ENCODE assay signal across 9 mouse cellular contexts in genomic region chr2:52578846-52579245, GRCm38 (mm10).
DNase-seq lines count a peak whose midpoint lies in the region; ATAC-seq and TF ChIP-seq lines count a peak whose summit lies in the region.
"Had no signal": no experiment of that assay in that cellular context is flagged by ENCODE, and none has a peak within 500 bp of the region (broad histone marks: within the 10 kb centered on the region; RNA-seq: fewer than 3 reads in every experiment).

No protein-coding gene starts in this region.

- H3K4me3 ChIP-seq in kidney, embryonic 16.5 days (ENCODE audit: low read length) = no peak overlapping the region
- no peak overlapping the region for H3K4me3 ChIP-seq in heart, embryonic 14.5 days (ENCODE audit: control insufficient read depth in 1 of 2, insufficient read depth in 1 of 2, low read depth in 1 of 2, low read length in 2 of 2)
- no peak overlapping the region for H3K4me3 ChIP-seq in liver, postnatal 0 days (ENCODE audit: low read depth, low read length)
- H3K4me3 ChIP-seq: midbrain, embryonic 12.5 days had no signal

- H3K9me3 ChIP-seq in kidney, embryonic 16.5 days (ENCODE audit: low read length) = peaks cover 4% of the 10 kb centered on the region; the same call in 1 of the 2 replicates
- no peaks in the 10 kb centered on the region for H3K9me3 ChIP-seq in heart, embryonic 14.5 days (ENCODE audit: control insufficient read depth, low read length)
- H3K9me3 ChIP-seq in liver, postnatal 0 days (ENCODE audit: low read length) = no peaks in the 10 kb centered on the region
- H3K9me3 ChIP-seq: midbrain, embryonic 12.5 days had no signal

- peaks cover 5% of the 10 kb centered on the region; the same call in 1 of the 2 replicates for H3K4me1 ChIP-seq in kidney, embryonic 16.5 days (ENCODE audit: insufficient read depth, low read length)
- H3K4me1 ChIP-seq in heart, embryonic 14.5 days (ENCODE audit: control insufficient read depth in 2 of 2, insufficient read depth in 2 of 2, low read length in 2 of 2) = peaks cover 9 to 19% of the 10 kb centered on the region in 2 experiments
- peaks cover 12% of the 10 kb centered on the region for H3K4me1 ChIP-seq in liver, postnatal 0 days (ENCODE audit: insufficient read depth)
- H3K4me1 ChIP-seq: midbrain, embryonic 12.5 days had no signal

- H3K4me2 ChIP-seq in kidney, embryonic 16.5 days (replicated peaks; ENCODE audit: low read depth, low read length) = no peak overlapping the region
- H3K4me2 ChIP-seq in heart, embryonic 14.5 days (ENCODE audit: low read length) = no peak overlapping the region
- H3K4me2 ChIP-seq in liver, postnatal 0 days (ENCODE audit: low read depth, low read length) = no peak overlapping the region
- H3K4me2 ChIP-seq: midbrain, embryonic 12.5 days had no signal

- TF ChIP-seq EP300 in liver, postnatal 0 days (IDR thresholded peaks at IDR 0.05; ENCODE audit: low read depth) = no peak

- no peaks in the 10 kb centered on the region for H3K36me3 ChIP-seq in kidney, embryonic 16.5 days (ENCODE audit: insufficient read depth, low read length)
- no peaks in the 10 kb centered on the region for H3K36me3 ChIP-seq in heart, embryonic 14.5 days (ENCODE audit: control insufficient read depth, insufficient read depth, low read length)
- no peaks in the 10 kb centered on the region for H3K36me3 ChIP-seq in liver, postnatal 0 days (replicated peaks; ENCODE audit: insufficient read depth, low read length)
- H3K36me3 ChIP-seq: midbrain, embryonic 12.5 days had no signal

- no peak overlapping the region for H3K27ac ChIP-seq in kidney, embryonic 16.5 days (ENCODE audit: low read length)
- H3K27ac ChIP-seq in heart, embryonic 14.5 days (replicated peaks in 1 of 2; ENCODE audit: control insufficient read depth in 1 of 2, insufficient read depth in 1 of 2, low read depth in 2 of 2, low read length in 2 of 2) = peak overlapping the region; percentile 33 to 63; a peak in 1 of 4 replicates
- no peak overlapping the region for H3K27ac ChIP-seq in liver, postnatal 0 days (ENCODE audit: low read depth)
- H3K27ac ChIP-seq: midbrain, embryonic 12.5 days had no signal

- H3K27me3 ChIP-seq in kidney, embryonic 16.5 days (ENCODE audit: insufficient read depth, low read length) = no peaks in the 10 kb centered on the region
- H3K27me3 ChIP-seq in heart, embryonic 14.5 days (ENCODE audit: control insufficient read depth, insufficient read depth, low read length) = no peaks in the 10 kb centered on the region
- no peaks in the 10 kb centered on the region for H3K27me3 ChIP-seq in liver, postnatal 0 days (ENCODE audit: insufficient read depth, low read length)
- H3K27me3 ChIP-seq: midbrain, embryonic 12.5 days had no signal

- DNase-seq in kidney, adult 18-20 months = peak; percentile 47
- DNase-seq in brain, adult 2 months (ENCODE audit: low read depth, low spot score) = peak; percentile 41
- DNase-seq in ovary, adult 18-20 months (ENCODE audit: low spot score) = peak; percentile 57
- no peak for DNase-seq in neural tube, embryonic 10.5 days (ENCODE audit: extremely low spot score, low spot score)
- no peak for DNase-seq in liver, postnatal 0 days
- DNase-seq: right cerebral cortex, postnatal 14 days had no signal

- 50% methylated on average over 3 of the region's 3 CpGs for WGBS in kidney, embryonic 16.5 days
- 29% methylated on average over 3 of the region's 3 CpGs for WGBS in heart, embryonic 14.5 days
- WGBS in liver, postnatal 0 days (ENCODE audit: insufficient replicate concordance) = 48% methylated on average over 3 of the region's 3 CpGs

- H3K9ac ChIP-seq in kidney, embryonic 16.5 days (replicated peaks; ENCODE audit: low read length) = no peak overlapping the region
- no peak overlapping the region for H3K9ac ChIP-seq in heart, embryonic 14.5 days (ENCODE audit: low read length)
- no peak overlapping the region for H3K9ac ChIP-seq in liver, postnatal 0 days (replicated peaks)
- H3K9ac ChIP-seq: midbrain, embryonic 12.5 days had no signal

- no peak for ATAC-seq in kidney, embryonic 16.5 days (ENCODE audit: low FRiP score, low TSS enrichment)
- no peak for ATAC-seq in heart, embryonic 14.5 days (ENCODE audit: insufficient number of reproducible peaks, insufficient read depth, low FRiP score, low read depth)
- ATAC-seq in liver, postnatal 0 days = no peak

- no peak for TF ChIP-seq CTCF in liver, postnatal 0 days (IDR thresholded peaks at IDR 0.05; ENCODE audit: low read depth)

Comparison
In these comparisons a context has a peak if more than half of its experiments do, and no peak if none do; other contexts are left out.
1. DNase-seq: peak in kidney, adult 18-20 months (single experiment), brain, adult 2 months (single experiment) and ovary, adult 18-20 months (single experiment); none in neural tube, embryonic 10.5 days (single experiment) and liver, postnatal 0 days (single experiment).
2. H3K27ac ChIP-seq: peak in heart, embryonic 14.5 days (2 of 2); none in kidney, embryonic 16.5 days (single experiment) and liver, postnatal 0 days (single experiment).